Mouse (Mus musculus): ENCODE data around the gene Eloa.

Gene Eloa

GRCm38 (mm10) chr4:135958354-135958753 lies 63.2 kb downstream of the Eloa start:
- in situ Hi-C loops (cut with MboI; ENCODE audit: low sequenced_read_pairs) = no loop called here

GRCm38 (mm10) chr4:135955886-135956285 lies 65.7 kb downstream of the Eloa start:
- in situ Hi-C loops (cut with MboI; ENCODE audit: low sequenced_read_pairs) = no loop called here

GRCm38 (mm10) chr4:135954241-135954640 lies 67.3 kb downstream of the Eloa start:
- in situ Hi-C loops (cut with MboI; ENCODE audit: low sequenced_read_pairs) = no loop called here
